Mouse (Mus musculus) heart, postnatal 0 days (tissue): ENCODE data around the gene Fam227b.

ENCODE experiments used
- CTCF ChIP-seq: IDR thresholded peaks from 2 replicates; pipeline ENCODE4 v1.5.1; 2016; ENCODE audit warnings: antibody characterized with exemption, control low read depth, low read depth
- EP300 ChIP-seq: IDR thresholded peaks from 2 replicates; pipeline ENCODE4 v1.6.1; 2016; ENCODE audit warnings: antibody characterized with exemption, low read depth

- TF ChIP-seq EP300 = no peak
- no peak for TF ChIP-seq CTCF
Observed at GRCm38 (mm10) chr2:126192129-126192528, 40.3 kb upstream of the Fam227b start.
